Mouse (Mus musculus): Measurements from ENCODE around the gene Chst11. TPM values are rescaled to one million over a fixed set of nuclear protein-coding genes. Genes with fewer than 3 reads are reported as not detected.
A peak's percentile ranks its signal among the peaks of the same experiment; 100 is the strongest.

Chst11 gene
- polyA plus RNA-seq, 1 experiment from 2014 or later = 2.9 TPM

DNA sequence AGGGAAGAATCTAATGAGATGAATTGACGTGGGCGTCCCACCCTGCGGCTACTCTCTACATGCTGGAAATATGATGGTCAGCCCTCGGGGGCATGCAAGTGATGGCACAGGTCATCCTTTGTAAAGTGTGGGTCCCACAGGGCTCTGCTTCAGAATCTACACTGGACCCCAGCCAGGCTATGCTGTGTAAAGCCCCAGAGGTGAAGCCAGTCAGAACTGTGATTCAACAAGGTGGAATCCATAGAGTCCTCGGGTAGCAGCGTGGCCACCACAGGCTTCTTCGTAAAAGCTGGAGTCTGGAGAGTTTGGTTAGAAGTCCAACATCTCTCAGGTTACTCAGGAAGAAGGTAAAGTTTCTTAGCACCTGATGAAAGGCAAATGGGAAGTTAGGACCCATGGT is 154.0 kb downstream of the Chst11 start:
- H3K27me3 ChIP-seq = peaks cover 3% of the 10 kb centered on the region; the same call in 1 of the 2 replicates
- WGBS = 90% methylated on average over 7 of the region's 7 CpGs

DNA sequence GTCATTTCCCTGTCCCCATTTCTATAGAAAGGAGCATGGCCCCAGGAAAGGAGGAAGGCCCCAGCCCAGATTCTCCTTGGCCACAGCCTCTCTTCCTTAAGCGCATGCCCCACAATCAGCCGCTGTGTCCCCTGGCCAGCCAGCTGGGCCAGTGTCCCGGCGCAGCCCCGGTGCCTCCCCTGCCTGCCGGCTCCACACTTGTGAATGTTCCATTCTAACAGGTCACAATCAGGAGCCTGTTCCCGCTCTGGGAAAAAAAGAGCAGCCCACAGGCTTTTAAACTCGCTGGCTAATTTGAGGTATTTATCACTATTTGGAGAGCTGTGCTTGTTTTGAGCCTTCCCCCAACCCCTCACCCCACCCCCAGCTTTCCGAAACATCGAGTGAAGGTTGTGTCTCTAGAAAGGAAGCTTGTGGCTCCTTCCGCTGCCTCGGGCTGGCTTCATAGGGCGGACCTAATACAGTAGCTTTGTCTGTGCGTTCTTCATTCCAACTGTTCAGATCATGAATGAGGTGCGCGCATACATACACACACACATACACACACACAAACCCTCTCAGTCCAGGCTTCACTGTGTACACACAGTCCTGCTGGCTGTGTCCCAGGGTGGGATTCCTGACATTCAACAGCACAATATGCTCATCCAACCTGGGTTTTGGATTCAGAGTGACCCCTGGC is 155.1 kb downstream of the Chst11 start:
- H3K4me3 ChIP-seq (replicated peaks) = no peak overlapping the region
- H3K9ac ChIP-seq (replicated peaks) = no peak overlapping the region
- no peaks in the 10 kb centered on the region for H3K36me3 ChIP-seq
- no peak for ATAC-seq
- H3K4me1 ChIP-seq (replicated peaks) = peaks cover 27% of the 10 kb centered on the region
- no peak overlapping the region for H3K4me2 ChIP-seq (replicated peaks)
- H3K27ac ChIP-seq = no peak overlapping the region
- H3K27me3 ChIP-seq = peaks cover 3% of the 10 kb centered on the region; the same call in 1 of the 2 replicates
- 71% methylated on average over 16 of the region's 16 CpGs for WGBS
- no peaks in the 10 kb centered on the region for H3K9me3 ChIP-seq

More for the DNA sequence above, 154.0 kb downstream of the Chst11 start:
- no peaks in the 10 kb centered on the region for H3K36me3 ChIP-seq
- no peaks in the 10 kb centered on the region for H3K9me3 ChIP-seq
- no peak overlapping the region for H3K4me3 ChIP-seq (replicated peaks)
- peaks cover 37% of the 10 kb centered on the region for H3K4me1 ChIP-seq (replicated peaks)
- H3K9ac ChIP-seq (replicated peaks) = no peak overlapping the region
- ATAC-seq = no peak
- H3K4me2 ChIP-seq (replicated peaks) = no peak overlapping the region
- no peak overlapping the region for H3K27ac ChIP-seq

DNA sequence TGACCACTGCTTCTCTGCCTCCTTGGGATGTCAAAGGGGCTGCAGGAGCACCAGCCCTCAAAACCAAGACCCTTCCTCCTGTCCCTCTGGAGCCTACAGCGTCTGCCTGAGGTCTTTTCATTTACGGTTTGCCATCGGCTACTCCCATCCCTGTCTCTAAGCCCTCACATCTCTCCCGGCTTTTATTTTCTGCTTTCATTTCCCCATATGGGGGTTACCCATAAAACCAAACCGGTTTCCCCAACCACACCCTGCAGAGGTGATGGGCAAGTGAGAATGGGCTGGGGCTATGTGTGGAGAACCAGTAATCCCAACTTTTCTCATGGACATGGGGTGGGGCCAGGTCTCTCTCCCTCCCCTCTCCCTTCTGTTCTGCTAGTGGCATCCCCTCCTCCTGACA is 156.1 kb downstream of the Chst11 start:
- Histone ChIP-seq H3K4me3 (replicated peaks) (no peak overlapping the region), H3K9me3 (no peaks in the 10 kb centered on the region), H3K36me3 (no peaks in the 10 kb centered on the region), H3K4me2 (replicated peaks) (no peak overlapping the region), H3K27me3 (peaks cover 3% of the 10 kb centered on the region; the same call in 1 of the 2 replicates), H3K4me1 (replicated peaks) (peaks cover 22% of the 10 kb centered on the region), H3K9ac (replicated peaks) (no peak overlapping the region), H3K27ac (no peak overlapping the region)
- no peak for ATAC-seq
- 94% methylated on average over 5 of the region's 5 CpGs for WGBS

DNA sequence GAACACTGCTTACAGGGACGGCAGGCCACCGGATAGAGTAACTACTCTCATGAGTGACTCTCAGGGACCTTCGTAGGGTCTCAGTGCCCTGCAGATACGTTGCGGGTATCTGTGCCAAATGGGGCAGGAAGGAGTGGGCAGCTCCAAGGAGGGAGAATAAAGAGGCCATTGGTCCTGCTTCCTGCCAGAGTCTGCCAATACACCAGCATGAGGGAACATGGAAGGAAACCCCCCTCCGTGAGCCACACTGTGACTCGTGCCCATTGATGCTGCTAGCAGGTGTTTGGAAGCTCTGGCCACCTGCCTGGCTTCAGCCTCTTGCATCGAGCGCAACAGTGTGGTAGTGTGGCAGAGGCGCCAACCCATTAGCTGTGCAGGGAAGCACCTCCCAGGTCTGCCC is 157.8 kb downstream of the Chst11 start:
- H3K27me3 ChIP-seq = no peaks in the 10 kb centered on the region
- peaks cover 14% of the 10 kb centered on the region for H3K4me1 ChIP-seq (replicated peaks)
- no peak overlapping the region for H3K9ac ChIP-seq (replicated peaks)
- H3K9me3 ChIP-seq = no peaks in the 10 kb centered on the region
- H3K4me3 ChIP-seq (replicated peaks) = no peak overlapping the region
- no peak overlapping the region for H3K4me2 ChIP-seq (replicated peaks)
- H3K27ac ChIP-seq = no peak overlapping the region
- WGBS = 92% methylated on average over 10 of the region's 10 CpGs
- ATAC-seq = no peak
- no peaks in the 10 kb centered on the region for H3K36me3 ChIP-seq

DNA sequence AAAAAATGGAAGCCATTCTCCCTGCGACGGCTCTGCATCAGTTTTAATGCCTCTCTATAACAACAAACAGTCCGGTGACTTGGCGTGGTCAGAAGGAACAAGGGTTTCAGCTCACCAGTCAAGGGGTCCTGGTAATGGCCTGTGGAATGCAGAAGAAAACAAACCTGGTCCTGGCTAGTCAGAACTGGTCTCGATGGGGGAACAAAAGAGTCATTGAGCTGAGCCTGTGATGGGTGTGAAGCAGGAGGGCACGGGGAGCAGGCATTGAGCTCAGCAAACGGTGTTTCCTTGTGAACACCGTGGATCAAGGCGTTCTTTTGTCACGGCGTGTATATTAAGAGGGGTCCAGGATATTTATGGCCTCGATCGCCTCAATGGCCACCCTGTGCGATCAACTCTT is 160.5 kb downstream of the Chst11 start:
- Histone ChIP-seq H3K36me3 (no peaks in the 10 kb centered on the region), H3K27me3 (no peaks in the 10 kb centered on the region), H3K9ac (replicated peaks) (no peak overlapping the region), H3K4me3 (replicated peaks) (no peak overlapping the region), H3K9me3 (no peaks in the 10 kb centered on the region), H3K4me1 (replicated peaks) (peaks cover 17% of the 10 kb centered on the region), H3K27ac (no peak overlapping the region), H3K4me2 (replicated peaks) (no peak overlapping the region)
- WGBS = 44% methylated on average over 14 of the region's 14 CpGs
- no peak for ATAC-seq

DNA sequence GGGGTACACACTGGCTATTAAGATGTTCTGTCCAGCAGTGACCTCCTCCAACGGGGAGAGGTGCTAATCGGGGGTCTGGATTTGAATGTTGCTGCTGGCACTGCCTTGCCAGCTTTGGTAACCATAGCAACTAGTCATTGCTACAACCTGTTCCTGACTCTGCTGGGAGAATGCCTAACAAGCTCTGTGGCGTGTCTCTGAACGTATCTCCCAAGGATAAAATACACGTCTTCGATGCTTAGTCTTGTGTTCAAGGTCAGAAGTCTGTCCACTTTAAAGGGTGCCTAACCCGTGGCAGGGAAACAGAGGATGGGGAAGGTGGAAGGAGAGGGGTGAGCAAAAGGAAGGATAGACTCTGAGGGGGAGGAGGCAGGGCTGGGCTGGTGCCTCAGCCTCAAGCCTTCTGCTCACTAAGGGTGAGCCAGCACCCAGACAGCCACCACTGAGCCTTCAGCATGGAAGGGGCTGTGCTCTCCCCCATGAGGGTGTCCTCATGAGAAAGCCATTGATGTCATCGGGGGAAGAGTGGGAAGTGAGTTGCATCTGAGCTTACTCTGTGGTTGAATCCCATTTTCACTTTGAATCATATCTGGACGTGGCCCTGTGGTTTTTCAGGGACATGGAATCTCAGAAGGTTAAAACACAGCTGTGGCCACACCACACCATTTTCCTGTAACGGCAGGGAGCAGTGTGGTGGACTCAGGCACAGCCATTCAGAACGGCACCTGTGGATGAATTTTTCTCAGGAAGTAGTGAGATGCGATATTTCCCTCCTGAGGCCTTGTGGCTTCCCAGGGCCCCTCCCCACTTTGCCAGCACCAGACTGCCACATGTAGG is 164.3 kb downstream of the Chst11 start:
- Histone ChIP-seq H3K9ac (replicated peaks) (no peak overlapping the region), H3K4me1 (replicated peaks) (peaks cover 21% of the 10 kb centered on the region), H3K4me3 (replicated peaks) (no peak overlapping the region), H3K36me3 (no peaks in the 10 kb centered on the region), H3K27me3 (no peaks in the 10 kb centered on the region), H3K27ac (no peak overlapping the region), H3K9me3 (no peaks in the 10 kb centered on the region), H3K4me2 (replicated peaks) (no peak overlapping the region)
- peak; percentile 40 for ATAC-seq
- WGBS = 60% methylated on average over 12 of the region's 12 CpGs

DNA sequence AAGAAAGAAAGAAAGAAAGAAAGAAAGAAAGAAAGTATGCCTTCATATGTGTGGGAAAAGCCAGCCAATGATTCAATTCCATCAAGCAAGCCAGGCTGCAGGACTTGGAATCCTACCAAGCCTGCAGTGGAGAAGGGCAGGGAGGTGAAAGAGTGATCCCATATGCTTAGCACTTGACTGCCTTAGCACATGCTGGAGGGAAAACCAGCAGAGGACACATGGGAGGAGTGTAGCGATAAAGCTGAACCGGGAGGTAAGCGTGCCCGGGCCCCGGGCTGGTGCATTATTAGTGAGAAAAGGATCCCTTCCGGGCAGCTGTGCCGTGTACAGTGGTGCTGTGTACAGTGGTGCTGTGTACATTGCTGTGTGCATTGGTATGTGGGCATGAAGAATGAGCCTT is 165.3 kb downstream of the Chst11 start:
- Histone ChIP-seq H3K4me3 (replicated peaks) (no peak overlapping the region), H3K9me3 (no peaks in the 10 kb centered on the region), H3K4me1 (replicated peaks) (peaks cover 21% of the 10 kb centered on the region), H3K4me2 (replicated peaks) (no peak overlapping the region), H3K27me3 (no peaks in the 10 kb centered on the region), H3K27ac (no peak overlapping the region), H3K9ac (replicated peaks) (no peak overlapping the region), H3K36me3 (no peaks in the 10 kb centered on the region)
- 96% methylated on average over 7 of the region's 7 CpGs for WGBS
- ATAC-seq = no peak

DNA sequence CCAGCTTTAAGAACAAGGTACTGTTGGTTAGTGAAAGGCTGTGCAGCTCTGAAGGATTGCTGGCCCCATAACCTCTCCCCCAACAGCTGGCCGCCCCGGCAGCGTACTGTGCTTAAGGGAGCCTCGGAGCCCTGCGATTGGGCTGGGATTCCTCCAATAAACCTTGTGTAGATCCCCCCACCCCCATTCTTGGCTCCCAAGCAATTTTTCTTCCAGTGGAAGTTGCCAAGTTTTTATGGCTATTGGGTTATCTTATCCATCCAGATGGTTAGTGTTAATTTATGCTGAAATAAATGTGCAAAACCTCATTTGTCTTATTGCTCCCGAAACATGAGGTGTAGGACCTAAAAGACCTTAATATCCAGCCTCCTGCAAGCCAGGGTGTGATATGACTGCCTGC is 166.1 kb downstream of the Chst11 start:
- Histone ChIP-seq H3K36me3 (no peaks in the 10 kb centered on the region), H3K27me3 (no peaks in the 10 kb centered on the region), H3K4me2 (replicated peaks) (no peak overlapping the region), H3K9ac (replicated peaks) (no peak overlapping the region), H3K9me3 (no peaks in the 10 kb centered on the region), H3K4me1 (replicated peaks) (peaks cover 21% of the 10 kb centered on the region), H3K4me3 (replicated peaks) (no peak overlapping the region), H3K27ac (no peak overlapping the region)
- no peak for ATAC-seq
- 92% methylated on average over 6 of the region's 6 CpGs for WGBS

DNA sequence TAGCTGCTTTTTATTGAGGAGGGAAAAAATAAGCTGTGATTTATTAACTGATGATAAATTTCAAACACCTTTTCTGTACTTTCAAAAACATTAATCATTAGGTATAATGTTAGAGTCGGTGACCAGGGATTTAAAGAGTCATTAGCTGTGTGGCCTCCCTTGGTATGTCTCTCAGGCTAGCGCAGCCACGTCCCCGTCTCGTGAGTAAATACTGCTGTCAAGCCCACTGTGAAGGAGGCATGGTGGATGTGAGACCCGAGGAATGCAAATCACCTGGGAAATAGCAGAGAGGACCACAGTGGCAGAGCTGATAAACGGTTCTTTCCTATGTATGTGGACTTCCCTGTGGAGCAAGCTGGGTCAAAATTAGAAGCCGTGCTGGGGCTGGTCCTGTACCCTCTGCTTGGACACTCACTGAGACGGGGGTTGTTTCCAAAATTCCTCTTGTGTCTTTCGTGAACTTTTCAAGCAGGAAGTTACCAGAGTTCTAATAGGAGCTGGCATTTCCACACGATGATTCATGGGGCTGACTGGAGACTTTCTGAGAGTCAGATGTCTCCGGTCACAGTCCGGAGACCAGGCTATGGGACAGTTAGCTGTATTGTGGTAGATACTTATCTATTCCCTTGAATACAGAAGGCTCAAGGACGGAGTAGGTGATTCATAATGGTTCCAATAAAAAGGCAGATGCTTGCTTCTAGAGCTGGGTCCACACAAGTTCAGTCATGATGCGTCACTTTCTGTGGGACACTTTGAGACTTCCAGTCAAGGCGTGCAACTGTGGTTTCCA is 166.8 kb downstream of the Chst11 start:
- no peak for ATAC-seq
- H3K4me2 ChIP-seq (replicated peaks) = no peak overlapping the region
- H3K9ac ChIP-seq (replicated peaks) = no peak overlapping the region
- no peak overlapping the region for H3K4me3 ChIP-seq (replicated peaks)
- no peaks in the 10 kb centered on the region for H3K9me3 ChIP-seq
- no peak overlapping the region for H3K27ac ChIP-seq
- H3K4me1 ChIP-seq (replicated peaks) = peaks cover 21% of the 10 kb centered on the region
- no peaks in the 10 kb centered on the region for H3K36me3 ChIP-seq
- H3K27me3 ChIP-seq = no peaks in the 10 kb centered on the region
- WGBS = 78% methylated on average over 16 of the region's 16 CpGs

DNA sequence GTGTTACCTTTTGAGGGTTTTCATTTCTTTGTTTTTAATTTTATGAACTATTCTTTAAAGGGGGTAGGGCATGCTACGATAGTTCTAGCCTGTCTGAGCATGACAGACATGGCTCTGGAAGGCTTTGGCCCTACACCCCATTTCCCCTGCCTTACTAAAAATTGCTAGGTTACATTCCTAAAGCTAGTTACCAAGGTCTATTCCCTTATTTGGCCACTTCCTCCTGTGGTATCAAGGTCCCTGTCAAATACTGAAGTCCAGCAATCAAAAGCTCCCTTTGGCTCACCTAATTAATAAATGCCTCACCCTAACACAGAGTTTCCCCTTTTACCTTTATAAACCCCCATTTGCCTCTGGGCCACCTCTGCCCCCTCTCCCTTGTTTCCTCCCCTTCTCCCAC is 167.4 kb downstream of the Chst11 start:
- no peak overlapping the region for H3K4me2 ChIP-seq (replicated peaks)
- 80% methylated on average over 1 of the region's 1 CpGs for WGBS
- no peak for ATAC-seq
- no peak overlapping the region for H3K27ac ChIP-seq
- H3K27me3 ChIP-seq = no peaks in the 10 kb centered on the region
- H3K4me1 ChIP-seq (replicated peaks) = peaks cover 21% of the 10 kb centered on the region
- no peak overlapping the region for H3K4me3 ChIP-seq (replicated peaks)
- H3K9me3 ChIP-seq = no peaks in the 10 kb centered on the region
- no peak overlapping the region for H3K9ac ChIP-seq (replicated peaks)
- no peaks in the 10 kb centered on the region for H3K36me3 ChIP-seq

DNA sequence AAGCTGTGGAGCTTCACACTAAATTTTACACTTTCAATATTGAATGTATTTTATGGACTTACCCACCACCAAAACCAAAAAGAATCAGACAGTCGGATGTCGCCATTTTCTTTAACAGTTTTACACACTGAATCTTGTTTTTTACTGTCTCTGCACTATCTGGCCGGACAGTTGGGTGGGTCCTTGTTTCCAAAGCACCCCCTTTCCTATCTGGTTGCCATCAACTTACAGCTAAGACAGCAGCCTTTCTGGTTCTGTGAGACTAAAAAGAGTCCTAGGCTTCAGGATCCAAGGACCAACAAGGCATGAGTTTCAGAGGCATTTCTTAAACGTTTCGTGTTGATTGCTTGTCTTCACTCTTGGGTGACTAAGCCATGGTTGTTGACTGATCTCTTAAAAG is 168.1 kb downstream of the Chst11 start:
- H3K4me1 ChIP-seq (replicated peaks) = peaks cover 25% of the 10 kb centered on the region
- H3K27me3 ChIP-seq = no peaks in the 10 kb centered on the region
- H3K9ac ChIP-seq (replicated peaks) = no peak overlapping the region
- H3K27ac ChIP-seq = no peak overlapping the region
- no peaks in the 10 kb centered on the region for H3K9me3 ChIP-seq
- ATAC-seq = no peak
- no peak overlapping the region for H3K4me2 ChIP-seq (replicated peaks)
- no peaks in the 10 kb centered on the region for H3K36me3 ChIP-seq
- H3K4me3 ChIP-seq (replicated peaks) = no peak overlapping the region
- 90% methylated on average over 5 of the region's 5 CpGs for WGBS

DNA sequence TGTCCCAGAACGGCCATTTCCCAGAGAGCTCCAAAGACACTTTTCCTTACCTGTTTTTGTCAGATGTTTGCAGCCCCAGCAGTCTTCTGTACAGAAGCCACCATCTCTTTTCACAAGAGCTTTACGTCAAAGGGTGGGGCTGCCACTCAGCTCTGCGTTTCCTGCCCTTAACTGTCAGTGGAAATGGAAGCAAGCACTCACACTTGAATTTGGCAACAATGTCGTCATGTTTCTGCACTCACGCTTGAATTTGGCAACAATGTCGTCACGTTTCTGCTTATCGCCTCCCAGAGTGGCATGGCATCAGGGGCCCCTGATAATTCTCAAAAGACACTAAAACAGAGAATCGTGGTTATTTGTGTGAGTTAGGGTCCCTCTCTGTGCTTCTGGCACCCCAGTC is 168.6 kb downstream of the Chst11 start:
- no peak overlapping the region for H3K4me3 ChIP-seq (replicated peaks)
- no peak for ATAC-seq
- no peaks in the 10 kb centered on the region for H3K9me3 ChIP-seq
- no peak overlapping the region for H3K9ac ChIP-seq (replicated peaks)
- H3K27ac ChIP-seq = no peak overlapping the region
- peaks cover 22% of the 10 kb centered on the region for H3K4me1 ChIP-seq (replicated peaks)
- H3K27me3 ChIP-seq = no peaks in the 10 kb centered on the region
- 90% methylated on average over 9 of the region's 9 CpGs for WGBS
- H3K36me3 ChIP-seq = no peaks in the 10 kb centered on the region
- H3K4me2 ChIP-seq (replicated peaks) = no peak overlapping the region
